Mouse (Mus musculus): ENCODE measurements at regions not wholly inside any gene's neighbourhood (a gene's known extent, or its start where the extent isn't known, plus 50 kb on each side); places are given as distances from the start of the nearest gene placed in this dataset.
A peak's percentile ranks its signal among the peaks of the same experiment; 100 is the strongest.

- intact Hi-C loops (cut with DNase I), result no loop called here
- peak; percentile 22 to 50 for DNase-seq (ENCODE audit: low spot score in 2 of 2)
Observed at GRCm38 (mm10) chr10:111767011-111767720, 205.3 kb upstream of the Krr1 start.

- intact Hi-C loops (cut with DNase I), result no loop called here
- no peak for DNase-seq (ENCODE audit: low spot score in 2 of 2)
Observed at GRCm38 (mm10) chr10:111767813-111768455, 204.5 kb upstream of the Krr1 start.

GRCm38 (mm10) chr10:111769486-111770002, 202.9 kb upstream of the Krr1 start:
- intact Hi-C loops (cut with DNase I), result no loop called here

GRCm38 (mm10) chr10:111770027-111770426, 202.4 kb upstream of the Krr1 start:
- intact Hi-C loops (cut with DNase I), result no loop called here
- no peak for DNase-seq (ENCODE audit: low spot score in 2 of 2)

More at GRCm38 (mm10) chr10:111769486-111770002, 202.9 kb upstream of the Krr1 start:
- no peak for DNase-seq (ENCODE audit: low spot score in 2 of 2)

- intact Hi-C loops (cut with DNase I), result no loop called here
- no peak for DNase-seq (ENCODE audit: low spot score in 2 of 2)
Observed at GRCm38 (mm10) chr10:111771010-111771409, 201.5 kb upstream of the Krr1 start.

GRCm38 (mm10) chr10:111777559-111777958, 194.9 kb upstream of the Krr1 start:
- DNase-seq (ENCODE audit: low spot score in 2 of 2), result no peak
- intact Hi-C loops (cut with DNase I), result no loop called here

- DNase-seq (ENCODE audit: low spot score in 2 of 2), result no peak
- intact Hi-C loops (cut with DNase I), result no loop called here
Observed at GRCm38 (mm10) chr10:111778111-111778510, 194.4 kb upstream of the Krr1 start.

GRCm38 (mm10) chr10:111779956-111780355, 192.5 kb upstream of the Krr1 start:
- intact Hi-C loops (cut with DNase I), result no loop called here
- no peak for DNase-seq (ENCODE audit: low spot score in 2 of 2)

- no peak for DNase-seq (ENCODE audit: low spot score in 2 of 2)
- intact Hi-C loops (cut with DNase I), result no loop called here
Observed at GRCm38 (mm10) chr10:111782195-111782810, 190.2 kb upstream of the Krr1 start.

- DNase-seq (ENCODE audit: low spot score in 2 of 2), result no peak
- intact Hi-C loops (cut with DNase I), result no loop called here
Observed at GRCm38 (mm10) chr10:111783496-111783895, 189.0 kb upstream of the Krr1 start.

GRCm38 (mm10) chr10:111784065-111784853, 188.2 kb upstream of the Krr1 start:
- intact Hi-C loops (cut with DNase I), result no loop called here
- no peak for DNase-seq (ENCODE audit: low spot score in 2 of 2)

- intact Hi-C loops (cut with DNase I), result no loop called here
- DNase-seq (ENCODE audit: low spot score in 2 of 2), result no peak
Observed at GRCm38 (mm10) chr10:111787175-111787574, 185.3 kb upstream of the Krr1 start.

- intact Hi-C loops (cut with DNase I), result no loop called here
- DNase-seq (ENCODE audit: low spot score in 2 of 2), result no peak
Observed at GRCm38 (mm10) chr10:111789264-111789663, 183.2 kb upstream of the Krr1 start.

GRCm38 (mm10) chr10:111790911-111791310, 181.6 kb upstream of the Krr1 start:
- DNase-seq (ENCODE audit: low spot score in 2 of 2), result no peak
- intact Hi-C loops (cut with DNase I), result no loop called here

GRCm38 (mm10) chr10:111795056-111795455, 177.4 kb upstream of the Krr1 start:
- intact Hi-C loops (cut with DNase I), result no loop called here

GRCm38 (mm10) chr10:111795756-111796155, 176.7 kb upstream of the Krr1 start:
- DNase-seq (ENCODE audit: low spot score in 2 of 2), result no peak
- intact Hi-C loops (cut with DNase I), result no loop called here

More at GRCm38 (mm10) chr10:111795056-111795455, 177.4 kb upstream of the Krr1 start:
- no peak for DNase-seq (ENCODE audit: low spot score in 2 of 2)

GRCm38 (mm10) chr10:111798851-111799281, 173.6 kb upstream of the Krr1 start:
- no peak for DNase-seq (ENCODE audit: low spot score in 2 of 2)
- intact Hi-C loops (cut with DNase I), result no loop called here

GRCm38 (mm10) chr10:111799850-111800589, 172.4 kb upstream of the Krr1 start:
- intact Hi-C loops (cut with DNase I), result no loop called here
- no peak for DNase-seq (ENCODE audit: low spot score in 2 of 2)

- no peak for DNase-seq (ENCODE audit: low spot score in 2 of 2)
- intact Hi-C loops (cut with DNase I), result no loop called here
Observed at GRCm38 (mm10) chr10:111800590-111800935, 171.9 kb upstream of the Krr1 start.

Measured in left cerebral cortex, postnatal 14 days (tissue).